Mouse (Mus musculus) embryonic fibroblast, embryonic 13.5 days (primary cell): ENCODE data around the gene Hyal6.

Experiments used
- CTCF ChIP-seq: IDR thresholded peaks from 2 replicates; pipeline ENCODE4 v1.5.1; 2011; ENCODE audit warnings: mild to moderate bottlenecking, control low read depth, low read length, moderate library complexity, borderline replicate concordance; ENCODE audit not compliant: insufficient read depth
- POLR2A ChIP-seq: IDR thresholded peaks from 2 replicates; pipeline ENCODE4 v1.6.1; 2011; ENCODE audit warnings: low read depth, mild to moderate bottlenecking, control low read depth, low read length, moderate library complexity

- TF ChIP-seq CTCF, result no peak
- TF ChIP-seq POLR2A, result no peak
Measured at GRCm38 (mm10) chr6:24734565-24734964, 1.5 kb downstream of the Hyal6 start.
